Mouse (Mus musculus) bone marrow, adult 2 months (tissue): ENCODE results near the gene Ramp1. TPM values are rescaled to one million over a fixed set of nuclear protein-coding genes. Genes with fewer than 3 reads are reported as not detected.

ENCODE experiments used
- H3K27ac ChIP-seq: fragments of 200-500 bp; 2 replicates; pipeline ENCODE4 v1.5.1; 2012; ENCODE audit warnings: low read depth, mild to moderate bottlenecking, control low read depth, inconsistent platforms, low read length; ENCODE audit not compliant: control insufficient read depth, poor library complexity, insufficient read depth
- H3K4me1 ChIP-seq: fragments of 200-500 bp; 2 replicates; pipeline ENCODE4 v1.6.1; 2011; ENCODE audit warnings: low read length; ENCODE audit not compliant: control insufficient read depth, insufficient read depth
- H3K4me3 ChIP-seq: fragments of 200-500 bp; replicated peaks from 2 replicates; pipeline ENCODE3; 2011; ENCODE audit warnings: mild to moderate bottlenecking, low read depth, low read length, control low read depth; ENCODE audit not compliant: control insufficient read depth
- CTCF ChIP-seq: fragments of 200-500 bp; IDR thresholded peaks from 2 replicates; pipeline ENCODE4 v1.5.1; 2011; ENCODE audit warnings: low read length, control low read depth; ENCODE audit not compliant: control insufficient read depth, insufficient read depth
- POLR2A ChIP-seq: fragments of 200-500 bp; IDR thresholded peaks from 2 replicates; pipeline ENCODE4 v1.6.1; 2011; ENCODE audit warnings: low read depth, mild to moderate bottlenecking, control low read depth, low read length, borderline replicate concordance; ENCODE audit not compliant: control insufficient read depth
- WGBS: fragments of 180-500 bp; shearing (Covaris S2); methylation state at CpG from one replicate; pipeline ENCODE4 v1.1.7; 2018; 5-methylcytosine and 5-hydroxymethylcytosine counted together
- polyA plus RNA-seq: library from polyadenylated mRNA; stranded (reverse); fragments of >200 nt; gene quantifications from 2 replicates; pipeline ENCODE4 v1.2.4, GENCODE M21; 2011; ENCODE audit warnings: low replicate concordance; ENCODE audit not compliant: missing spikeins, insufficient read depth, insufficient read length

The Ramp1 gene
- polyA plus RNA-seq, 1 experiment = 22.2 TPM

- H3K4me3 ChIP-seq = no peak overlapping the region
- 86% methylated on average over 5 of the region's 5 CpGs for WGBS
- TF ChIP-seq POLR2A (no peak), CTCF (no peak)
- H3K4me1 ChIP-seq = peaks cover 4% of the 10 kb centered on the region; the same call in 1 of the 2 replicates
- no peak overlapping the region for H3K27ac ChIP-seq
Measured at GRCm38 (mm10) chr1:91204221-91204765, 24.7 kb downstream of the Ramp1 start.

- WGBS = 81% methylated on average over 6 of the region's 6 CpGs
- TF ChIP-seq CTCF = no peak
- TF ChIP-seq POLR2A = no peak
- no peak overlapping the region for H3K27ac ChIP-seq
Measured at GRCm38 (mm10) chr1:91205651-91206050, 26.0 kb downstream of the Ramp1 start.

GRCm38 (mm10) chr1:91206336-91206735, 26.7 kb downstream of the Ramp1 start:
- TF ChIP-seq CTCF (no peak), POLR2A (no peak)
- H3K27ac ChIP-seq = no peak overlapping the region; the same call in 1 of the 2 replicates
- 85% methylated on average over 8 of the region's 8 CpGs for WGBS
- peaks cover 4% of the 10 kb centered on the region; the same call in 1 of the 2 replicates for H3K4me1 ChIP-seq
- no peak overlapping the region for H3K4me3 ChIP-seq

More at GRCm38 (mm10) chr1:91205651-91206050, 26.0 kb downstream of the Ramp1 start:
- Histone ChIP-seq H3K4me3 (no peak overlapping the region), H3K4me1 (peaks cover 4% of the 10 kb centered on the region; the same call in 1 of the 2 replicates)

- Histone ChIP-seq H3K27ac (peak overlapping the region; percentile 66; the same call in 1 of the 2 replicates), H3K4me3 (no peak overlapping the region), H3K4me1 (peaks cover 4% of the 10 kb centered on the region; the same call in 1 of the 2 replicates)
- TF ChIP-seq POLR2A (no peak), CTCF (no peak)
- WGBS = 46% methylated on average over 5 of the region's 5 CpGs
Measured at GRCm38 (mm10) chr1:91206873-91207272, 27.3 kb downstream of the Ramp1 start.

- no peak for TF ChIP-seq POLR2A
- no peak for TF ChIP-seq CTCF
- H3K27ac ChIP-seq = peak overlapping the region; percentile 66
- H3K4me3 ChIP-seq = no peak overlapping the region
- WGBS = 40% methylated on average over 3 of the region's 3 CpGs
- peaks cover 4% of the 10 kb centered on the region; the same call in 1 of the 2 replicates for H3K4me1 ChIP-seq
Measured at GRCm38 (mm10) chr1:91207334-91208074, 27.9 kb downstream of the Ramp1 start.

GRCm38 (mm10) chr1:91209343-91209742, 29.7 kb downstream of the Ramp1 start:
- peaks cover 4% of the 10 kb centered on the region; the same call in 1 of the 2 replicates for H3K4me1 ChIP-seq
- no peak overlapping the region for H3K4me3 ChIP-seq
- WGBS = 85% methylated on average over 6 of the region's 6 CpGs
- TF ChIP-seq POLR2A (no peak), CTCF (no peak)
- H3K27ac ChIP-seq = no peak overlapping the region

- peaks cover 4% of the 10 kb centered on the region; the same call in 1 of the 2 replicates for H3K4me1 ChIP-seq
Measured at GRCm38 (mm10) chr1:91209785-91210184, 30.2 kb downstream of the Ramp1 start.

GRCm38 (mm10) chr1:91211099-91211498, 31.5 kb downstream of the Ramp1 start:
- Histone ChIP-seq H3K27ac (no peak overlapping the region), H3K4me3 (no peak overlapping the region), H3K4me1 (peaks cover 6% of the 10 kb centered on the region; the same call in 1 of the 2 replicates)
- WGBS = 74% methylated on average over 1 of the region's 1 CpGs
- peak; percentile 87 for TF ChIP-seq CTCF
- no peak for TF ChIP-seq POLR2A

More at GRCm38 (mm10) chr1:91209785-91210184, 30.2 kb downstream of the Ramp1 start:
- TF ChIP-seq CTCF = no peak
- no peak for TF ChIP-seq POLR2A
- Histone ChIP-seq H3K27ac (no peak overlapping the region), H3K4me3 (no peak overlapping the region)
- WGBS = 68% methylated on average over 6 of the region's 6 CpGs
